Mouse (Mus musculus): ENCODE results near the gene Nhlrc4. TPM values are rescaled to one million over a fixed set of nuclear protein-coding genes. Genes with fewer than 3 reads are reported as not detected.

Nhlrc4 gene
- polyA plus RNA-seq (2012; rRNA removed) = not detected in 2 replicates

DNA sequence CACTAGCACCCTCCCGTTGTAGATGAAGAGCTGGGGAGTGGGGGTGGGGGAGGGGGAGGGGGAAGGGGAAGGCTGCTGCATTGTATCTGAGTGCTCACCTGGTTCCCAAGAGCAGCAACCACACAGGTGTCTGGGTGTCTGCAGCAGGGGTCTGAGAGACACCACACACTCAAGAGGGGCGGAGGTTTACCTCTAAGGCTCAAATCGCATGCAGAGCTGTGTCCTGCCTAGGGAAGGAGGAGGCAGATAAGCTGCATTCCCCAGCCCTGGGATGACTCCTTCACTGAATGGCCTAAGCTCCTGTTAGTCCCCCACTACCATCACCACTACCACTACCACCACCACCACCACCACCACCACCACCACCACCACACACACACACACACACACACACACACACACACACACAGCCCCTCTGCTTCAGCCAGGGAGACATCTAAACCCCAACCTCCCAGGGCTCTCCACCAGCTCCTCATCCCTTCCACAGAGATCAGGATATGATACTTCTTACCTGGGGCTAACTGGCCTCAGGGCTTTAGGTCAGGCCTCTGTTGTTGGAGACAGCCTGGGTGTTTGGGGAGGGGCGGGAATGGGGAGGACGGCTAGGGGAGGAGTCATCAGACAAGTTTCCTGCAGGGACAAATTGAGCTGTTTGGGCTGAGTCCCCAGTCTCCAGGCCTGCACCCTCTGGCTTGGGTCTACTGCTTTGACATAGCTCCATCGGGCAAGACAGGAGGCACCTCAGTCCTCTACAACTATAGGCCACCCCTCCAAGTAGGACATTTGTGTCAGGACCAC, at the start of gene Nhlrc4, which contains the start of gene Pigq:
Gene Nhlrc4, minus strand, starts transcription at position 596 of the 798 bp plus-strand sequence.
Gene Pigq, minus strand, starts transcription at position 571 of the 798 bp plus-strand sequence.
- WGBS = 55% methylated on average over 6 of the region's 6 CpGs
- DNase-seq (ENCODE audit: low read depth, low spot score) = no peak

DNA sequence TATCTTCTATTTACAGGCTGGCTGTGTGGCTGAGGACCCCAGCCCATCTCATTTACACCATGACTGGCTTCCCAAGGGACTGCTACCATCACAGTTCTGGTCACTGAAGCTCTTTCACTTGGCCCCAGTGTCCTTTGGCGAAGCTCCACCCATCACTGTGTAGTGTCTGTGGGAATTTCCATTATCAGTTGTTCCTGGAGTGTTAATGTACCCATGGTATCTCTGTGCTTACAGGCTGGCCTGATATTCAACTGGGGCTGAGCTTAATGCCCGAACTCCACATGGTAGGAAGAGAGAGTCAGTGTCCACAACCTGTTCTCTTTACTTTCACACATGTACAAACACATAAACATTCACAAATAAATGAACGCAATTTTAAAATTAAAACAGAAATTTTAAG, 48.7 kb upstream of the Nhlrc4 start:
- DNase-seq (ENCODE audit: low read depth, low spot score) = no peak
- WGBS = 90% methylated on average over 3 of the region's 3 CpGs

DNA sequence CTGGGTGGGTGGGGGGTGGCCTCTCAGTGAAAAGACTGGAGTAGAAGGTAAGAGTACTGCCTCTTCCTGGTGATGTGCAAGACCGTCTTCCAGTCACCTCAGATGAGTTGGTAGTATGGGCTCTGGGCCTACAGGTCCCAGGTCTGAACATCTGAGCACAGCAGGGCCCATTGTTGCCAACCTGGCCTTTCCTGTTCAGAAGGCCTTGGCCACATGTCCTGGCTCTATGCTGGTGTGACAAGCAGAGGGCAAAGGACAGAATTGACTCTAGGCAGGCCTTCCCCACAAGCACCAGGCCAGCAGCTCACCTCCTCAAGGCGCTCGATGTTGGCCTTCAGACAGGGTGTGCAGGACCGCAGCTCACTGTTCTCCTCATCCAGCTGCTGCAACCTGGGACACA, 47.5 kb upstream of the Nhlrc4 start:
- DNase-seq (ENCODE audit: low read depth, low spot score) = no peak
- WGBS = 94% methylated on average over 4 of the region's 4 CpGs

DNA sequence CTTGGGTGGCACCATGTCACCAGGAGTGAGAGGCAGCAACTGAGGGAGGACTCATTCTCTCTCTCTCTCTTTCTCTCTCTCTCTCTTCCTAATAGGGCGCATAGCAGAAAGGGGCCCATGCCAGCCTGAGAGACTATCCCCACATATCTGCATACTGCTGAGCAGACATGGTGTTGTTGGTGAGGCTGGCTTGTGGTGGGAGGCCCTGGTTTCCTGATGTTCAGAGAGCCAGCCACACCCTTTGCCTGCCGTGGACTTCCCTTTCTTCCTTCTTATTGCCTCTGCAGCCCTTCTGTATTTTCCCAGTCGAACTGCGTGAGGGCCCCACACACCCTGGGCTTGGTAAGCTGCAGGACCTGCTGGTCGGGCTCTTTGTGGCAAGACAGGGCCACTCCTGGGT, 45.6 kb upstream of the Nhlrc4 start:
- DNase-seq (ENCODE audit: low read depth, low spot score) = no peak
- 49% methylated on average over 5 of the region's 5 CpGs for WGBS

DNA sequence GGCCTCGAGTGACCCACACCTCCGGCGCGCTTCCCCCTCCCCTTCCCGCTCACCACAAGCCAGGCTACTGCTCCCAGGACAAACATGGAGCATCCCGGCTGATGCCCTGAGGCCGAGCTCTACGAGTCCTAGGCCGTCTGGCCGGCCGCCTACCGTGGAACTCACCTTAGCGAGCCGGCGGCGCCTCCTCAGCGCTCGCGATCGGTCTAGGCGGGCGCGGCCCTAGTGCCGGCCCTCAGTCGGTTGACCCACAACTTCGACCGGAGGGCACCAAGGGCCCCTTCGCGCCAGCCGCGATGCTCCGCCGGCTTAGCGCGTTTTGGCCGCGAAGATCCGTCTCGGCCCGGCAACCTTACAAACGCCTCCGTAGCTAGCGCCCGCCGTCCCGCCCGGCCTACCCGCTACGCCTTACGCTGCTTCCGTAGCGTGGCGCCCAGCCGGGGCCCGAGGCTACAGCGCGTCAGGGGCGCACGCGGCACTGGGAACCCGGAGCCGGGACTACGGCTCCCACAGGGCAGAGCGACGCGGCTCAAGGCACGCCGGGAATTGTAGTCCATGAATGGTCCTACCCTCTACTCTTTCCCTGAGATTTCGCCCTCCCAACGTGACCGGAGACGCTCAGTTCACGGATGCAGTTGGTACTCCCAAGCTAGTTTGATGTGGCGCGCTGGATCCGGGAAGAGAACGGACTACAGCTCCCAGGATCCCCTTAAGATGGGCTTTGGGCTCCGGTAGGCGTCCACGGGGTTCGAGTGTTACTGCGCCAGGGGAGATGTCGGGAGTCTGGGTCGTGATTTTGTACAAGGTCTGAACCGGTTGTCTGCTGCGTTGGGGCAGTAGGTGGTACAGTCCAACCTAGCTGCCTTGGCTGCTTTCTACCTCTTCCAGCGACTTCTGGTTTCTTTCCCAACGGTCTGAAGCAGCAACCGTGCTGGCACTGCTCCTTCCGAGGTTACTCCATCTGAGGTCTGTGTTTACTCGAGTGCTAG, 40.8 kb upstream of the Nhlrc4 start, which contains the start of gene Capn15:
Gene Capn15, minus strand, starts transcription at position 491 of the 989 bp plus-strand sequence.
- DNase-seq (ENCODE audit: low read depth, low spot score) = peak; percentile 82
- under 1% methylated on average over 91 of the region's 91 CpGs for WGBS

DNA sequence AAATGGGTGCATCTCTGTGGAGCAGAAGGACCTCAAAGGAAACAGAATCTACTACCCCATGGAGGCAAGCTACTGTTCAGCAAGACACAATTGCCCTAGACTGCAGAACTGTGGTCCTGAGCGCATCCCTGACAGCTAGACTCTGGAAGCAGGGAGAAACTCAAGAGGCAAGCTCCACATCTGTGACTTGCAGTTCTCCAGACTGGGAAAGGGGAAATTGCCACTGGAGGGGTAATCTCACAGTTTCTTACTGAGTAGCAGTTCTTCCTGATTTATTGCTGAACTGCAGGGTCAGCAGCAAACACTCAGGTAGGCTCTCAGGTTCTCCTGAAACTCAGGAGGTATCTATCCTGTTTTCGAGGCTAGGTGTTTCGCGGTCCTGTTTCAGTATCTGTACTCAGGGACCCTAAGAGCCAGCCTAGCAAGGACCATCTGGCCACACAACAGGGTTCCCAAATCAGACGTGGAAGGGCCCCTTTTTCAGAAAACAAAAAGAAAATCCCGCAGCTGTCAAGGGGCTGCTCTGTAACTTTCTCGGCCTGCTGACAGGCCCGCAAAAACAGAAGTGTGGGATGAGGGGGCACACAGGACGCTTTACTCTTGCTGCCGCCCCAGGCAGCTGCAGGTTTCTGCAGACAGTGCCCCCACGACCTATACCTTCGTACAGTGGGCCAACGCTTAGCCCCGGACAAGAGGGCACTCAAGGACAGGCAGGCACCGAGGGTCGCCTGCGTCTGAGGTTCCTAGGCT, 40.0 kb upstream of the Nhlrc4 start:
- no peak for DNase-seq (ENCODE audit: low read depth, low spot score)
- 6% methylated on average over 17 of the region's 17 CpGs for WGBS

DNA sequence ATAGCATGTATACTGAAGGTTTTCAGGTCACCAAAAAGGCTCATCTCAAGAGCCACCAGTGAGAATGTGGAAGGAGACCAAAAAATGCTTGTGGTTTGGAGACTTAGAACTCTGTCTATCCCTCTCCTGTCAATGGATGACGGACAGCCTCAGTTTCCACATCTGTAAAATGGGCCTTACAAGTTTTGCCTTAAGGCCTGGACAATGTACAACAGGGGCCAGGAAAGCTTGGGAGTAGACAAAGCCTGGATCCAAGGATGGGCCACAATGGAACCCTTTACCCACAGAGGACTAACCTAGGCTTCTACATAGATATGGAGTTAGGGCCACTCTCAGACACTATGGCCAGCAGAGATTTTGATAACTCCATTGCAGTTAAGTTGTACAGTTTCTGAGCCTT, 39.3 kb upstream of the Nhlrc4 start:
- WGBS = 100% methylated on average over 1 of the region's 1 CpGs
- DNase-seq (ENCODE audit: low read depth, low spot score) = no peak

DNA sequence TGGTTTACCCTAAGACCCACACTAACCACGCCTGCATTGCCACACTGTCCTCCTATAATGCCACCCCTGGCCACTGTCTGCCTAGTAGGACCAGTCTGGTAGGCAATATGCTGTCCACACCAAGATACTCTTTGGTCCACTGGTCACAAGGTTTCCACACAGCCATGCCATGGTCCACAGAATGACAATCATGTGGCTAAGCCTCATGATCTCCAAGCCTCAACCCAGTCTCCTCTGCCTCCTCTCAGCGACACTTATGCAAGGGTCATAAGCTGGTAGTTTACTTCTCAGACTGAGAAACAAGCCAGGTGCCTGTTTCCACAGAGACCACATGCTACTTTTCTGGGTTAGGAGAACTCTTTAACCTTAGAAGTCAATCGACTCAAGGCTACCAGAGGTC, 38.2 kb upstream of the Nhlrc4 start:
- no peak for DNase-seq (ENCODE audit: low read depth, low spot score)
- WGBS = 85% methylated on average over 3 of the region's 3 CpGs

DNA sequence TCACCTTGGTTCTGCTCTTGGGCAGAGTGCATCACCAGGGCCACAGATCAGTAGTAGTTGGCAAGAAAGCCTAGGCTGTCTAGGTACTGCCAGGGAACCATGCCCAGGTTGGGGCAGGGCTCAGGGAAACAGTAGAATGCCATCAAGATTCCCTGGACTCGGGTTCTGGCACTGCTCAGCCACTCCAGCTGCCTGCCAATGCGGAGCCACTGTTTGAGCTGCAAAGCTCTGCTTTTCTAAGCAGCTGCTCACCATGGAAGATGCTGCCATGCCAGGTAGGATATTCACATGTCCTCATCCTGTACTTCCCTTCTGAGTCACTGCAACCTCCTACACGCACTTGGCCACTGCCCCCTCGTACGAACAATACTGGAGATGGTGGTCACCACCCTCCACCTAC, 36.1 kb upstream of the Nhlrc4 start:
- no peak for DNase-seq (ENCODE audit: low read depth, low spot score)
- WGBS = 59% methylated on average over 5 of the region's 5 CpGs

DNA sequence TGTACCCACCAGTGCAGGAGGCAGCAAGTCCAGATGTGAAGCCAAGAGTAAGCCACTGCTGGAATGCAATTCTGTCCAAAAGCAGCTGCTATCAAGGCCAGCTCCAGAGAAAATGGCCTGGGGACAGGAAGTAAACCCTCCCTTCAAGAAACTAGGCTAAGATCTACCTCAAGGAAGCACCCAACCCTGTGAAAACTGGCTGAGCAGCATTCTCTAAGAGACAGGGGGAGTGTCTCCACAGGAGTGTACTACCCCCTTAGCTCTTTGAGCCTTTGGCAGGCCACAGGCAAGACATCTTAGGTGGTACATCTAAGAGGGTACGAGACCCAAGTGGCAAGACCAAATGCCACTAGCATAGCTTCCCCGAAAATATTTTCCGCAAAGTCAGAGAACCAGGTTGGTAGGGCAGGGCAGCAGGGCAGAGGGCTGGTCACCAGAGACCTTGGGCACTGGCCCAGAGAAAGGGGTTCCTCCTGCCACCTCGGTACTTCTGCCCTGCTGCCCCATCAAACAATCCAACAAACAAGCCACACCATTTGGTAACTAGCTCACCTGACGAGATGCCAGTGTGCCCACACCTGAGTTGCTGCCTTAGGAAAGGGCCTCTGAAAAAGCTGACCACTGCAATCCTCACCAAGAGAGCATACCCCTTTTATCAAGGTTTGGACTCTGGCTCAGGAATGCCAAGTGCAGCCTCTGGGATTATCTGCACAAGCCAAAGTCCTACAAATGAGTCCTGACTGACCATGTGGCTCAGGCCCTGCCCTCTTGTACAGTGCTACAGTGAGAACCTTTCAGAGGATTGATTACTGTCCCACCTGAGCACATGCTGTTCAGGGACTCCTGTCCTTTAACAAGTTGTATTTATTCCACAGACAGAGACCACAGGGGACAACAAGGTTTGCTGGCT, 35.3 kb upstream of the Nhlrc4 start:
- 49% methylated on average over 5 of the region's 5 CpGs for whole genome bisulfite sequencing
- no peak for DNase-seq (ENCODE audit: low read depth, low spot score)

DNA sequence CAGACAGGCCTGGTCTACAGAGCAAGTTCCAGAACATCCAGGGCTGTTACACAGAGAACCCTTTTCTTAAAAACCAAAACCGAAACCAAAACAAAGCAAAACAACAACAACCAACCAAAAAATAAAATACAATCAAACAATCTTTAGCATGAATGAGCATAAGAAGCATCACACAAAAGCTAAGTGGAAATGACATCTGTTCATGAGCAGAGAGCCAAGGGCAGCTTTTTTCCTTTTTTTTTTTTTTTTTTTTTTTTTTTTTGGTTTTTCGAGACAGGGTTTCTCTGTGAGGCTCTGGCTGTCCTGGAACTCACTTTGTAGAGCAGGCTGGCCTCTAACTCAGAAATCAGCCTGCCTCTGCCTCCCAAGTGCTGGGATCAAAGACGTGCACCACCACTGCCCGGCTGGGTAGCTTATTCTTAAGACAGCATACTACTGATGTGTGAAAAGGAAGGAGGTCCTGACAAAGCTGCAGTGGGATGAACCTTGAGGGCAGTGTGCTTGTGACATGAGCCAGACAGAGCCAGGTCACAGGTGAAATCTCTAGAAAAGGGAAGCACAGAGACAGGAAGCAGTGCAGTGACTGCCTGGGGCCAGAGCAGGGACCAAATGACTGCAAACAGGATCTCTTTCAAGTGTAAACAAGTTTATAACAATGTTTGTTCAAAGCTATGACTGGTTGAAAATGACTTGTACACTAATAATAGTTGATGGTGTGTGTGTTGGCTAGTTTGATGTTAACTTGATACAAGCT, 26.4 kb upstream of the Nhlrc4 start:
- DNase-seq (ENCODE audit: low read depth, low spot score) = no peak
- 69% methylated on average over 4 of the region's 4 CpGs for WGBS

DNA sequence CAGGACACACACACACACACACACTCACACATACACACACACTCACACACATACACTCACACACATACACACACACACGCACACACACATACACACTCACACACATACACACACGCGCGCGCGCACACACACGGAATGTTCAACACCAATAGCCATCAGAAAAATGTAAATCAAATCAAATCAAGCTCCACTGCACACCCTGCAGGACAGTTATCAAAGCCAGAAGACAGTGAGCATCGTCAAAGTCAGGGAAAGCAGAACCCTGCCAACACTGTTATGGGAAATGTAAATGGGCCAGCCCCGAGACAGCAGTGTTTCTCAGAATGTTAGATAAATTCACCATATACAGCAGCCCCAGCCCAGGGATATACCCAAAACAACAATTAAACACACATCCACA, 25.7 kb upstream of the Nhlrc4 start:
- 80% methylated on average over 9 of the region's 9 CpGs for WGBS
- no peak for DNase-seq (ENCODE audit: low read depth, low spot score)

DNA sequence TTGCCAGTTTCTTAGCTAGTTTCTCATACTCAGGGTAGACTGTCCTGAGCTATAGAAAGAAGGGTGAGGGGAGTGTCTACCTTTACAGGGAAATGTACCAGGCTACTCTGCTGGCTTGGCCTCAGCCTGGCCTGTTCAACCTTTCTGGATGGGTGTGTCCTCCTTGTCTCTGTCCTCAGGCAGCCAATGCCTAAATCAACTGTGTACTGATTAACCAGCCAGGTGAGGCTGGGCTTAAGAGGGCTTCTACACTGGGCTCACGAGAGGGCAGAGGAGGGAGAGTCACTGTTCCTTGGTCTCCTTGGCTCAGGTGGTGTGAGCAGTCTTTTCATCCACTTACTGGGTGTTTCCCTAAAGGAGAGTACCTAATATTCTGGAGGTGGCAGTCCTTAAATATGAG, 23.4 kb upstream of the Nhlrc4 start:
- WGBS = 34% methylated on average over 1 of the region's 1 CpGs
- DNase-seq (ENCODE audit: low read depth, low spot score) = no peak

DNA sequence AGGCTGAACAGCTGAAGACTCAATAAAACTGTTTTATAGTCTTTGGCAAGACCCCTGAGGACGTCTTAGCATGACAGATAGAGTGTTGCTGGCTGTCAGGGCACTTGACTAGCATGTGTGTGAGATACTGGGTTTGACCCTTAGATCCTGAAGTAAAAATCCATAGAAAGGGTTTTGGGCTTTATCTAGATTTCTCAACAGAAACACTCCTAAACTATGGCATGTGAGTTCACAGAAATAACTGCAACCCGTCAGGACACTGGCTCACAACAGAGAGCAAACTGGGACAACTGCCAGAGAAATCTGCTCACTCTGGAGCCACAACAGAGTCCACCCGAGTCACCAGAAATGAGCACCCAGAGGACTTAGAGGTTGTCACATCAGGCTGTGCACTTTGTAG, 22.9 kb upstream of the Nhlrc4 start:
- WGBS = 11% methylated on average over 3 of the region's 3 CpGs
- no peak for DNase-seq (ENCODE audit: low read depth, low spot score)

DNA sequence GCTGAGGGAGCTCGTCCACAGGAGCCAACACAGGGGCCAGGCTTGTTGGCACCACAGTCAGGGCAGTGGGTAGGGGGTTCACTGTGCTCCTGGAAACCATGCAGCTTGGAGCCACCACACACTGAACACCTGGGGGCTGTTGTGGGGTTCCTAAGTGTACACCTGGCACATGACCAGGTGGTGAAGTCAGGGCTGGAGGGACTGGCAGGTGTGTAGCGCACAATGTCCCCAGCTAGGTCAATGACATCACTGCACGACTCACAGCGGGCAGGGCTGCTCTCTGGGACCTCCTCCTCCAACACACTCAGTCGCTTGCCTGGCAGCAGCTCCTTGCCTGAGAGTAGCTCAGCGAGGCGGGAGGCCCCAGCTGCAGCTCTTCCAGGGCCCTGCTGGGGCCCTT, 19.5 kb upstream of the Nhlrc4 start:
- DNase-seq (ENCODE audit: low read depth, low spot score) = no peak
- WGBS = 65% methylated on average over 7 of the region's 7 CpGs

DNA sequence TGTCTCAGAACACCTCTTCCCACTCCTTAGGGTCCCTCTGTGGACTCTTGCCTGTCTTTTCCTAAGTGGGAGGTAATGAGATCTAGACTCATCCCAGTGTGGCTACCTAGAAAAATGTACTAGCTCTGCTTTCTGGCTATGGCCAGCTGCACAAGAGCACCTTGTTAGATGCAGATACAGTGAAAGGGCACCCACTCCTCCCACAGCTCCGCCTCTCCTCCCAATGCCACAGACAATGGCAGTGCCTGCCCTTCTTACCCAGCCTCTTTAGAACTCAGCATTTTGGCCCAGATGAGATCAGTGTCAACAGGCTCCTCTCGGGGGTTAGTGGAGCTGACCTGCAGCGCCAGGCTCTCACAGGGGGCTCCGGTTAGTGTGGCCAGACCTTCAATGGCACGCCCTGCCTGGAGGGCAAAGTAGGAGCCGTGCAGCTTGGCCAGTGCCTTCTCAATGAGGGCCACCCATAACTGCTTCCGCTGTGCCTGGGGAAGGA, 17.7 kb upstream of the Nhlrc4 start:
- WGBS = 95% methylated on average over 7 of the region's 7 CpGs
- DNase-seq (ENCODE audit: low read depth, low spot score) = no peak

DNA sequence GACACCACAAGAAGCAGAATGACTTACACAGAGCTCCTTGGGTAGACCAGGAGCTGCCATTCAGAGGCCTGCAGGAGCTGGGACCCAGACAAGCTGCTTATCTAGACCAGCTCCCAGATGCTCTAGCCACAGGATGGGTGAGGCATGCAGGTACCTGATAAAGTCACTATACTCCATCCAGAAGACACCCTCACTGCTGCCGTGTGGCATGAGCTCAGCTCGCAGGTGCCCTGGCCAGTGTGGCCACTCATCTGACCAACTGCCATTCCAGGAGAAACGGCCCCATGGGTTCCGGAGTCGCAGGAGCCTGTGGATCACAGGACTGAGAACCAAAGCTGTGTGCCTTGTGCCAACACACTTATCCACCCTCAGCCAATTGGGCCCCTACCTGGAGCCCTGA, 16.8 kb upstream of the Nhlrc4 start:
- 95% methylated on average over 5 of the region's 5 CpGs for WGBS
- no peak for DNase-seq (ENCODE audit: low read depth, low spot score)

Measured in large intestine, adult 2 months (tissue).